Mouse (Mus musculus) embryonic facial prominence, embryonic 14.5 days (tissue): ENCODE results near the gene Megf6. TPM values are rescaled to one million over a fixed set of nuclear protein-coding genes. Genes with fewer than 3 reads are reported as not detected.

Experiments used
- ATAC-seq: fragments of 200-750 bp; cut with Nextera tagmentation; 2 replicates; pipeline ENCODE4 v1.8.0; 2017; ENCODE audit warnings: low read depth, moderate number of reproducible peaks, moderate TSS enrichment
- DNase-seq: peaks from one replicate; pipeline ENCODE4 v3.0.0-alpha.2; 2015; ENCODE audit warnings: low spot score
- H3K27ac ChIP-seq: fragments of 300-500 bp; sonication (generic); replicated peaks from 2 replicates; pipeline ENCODE4 v1.5.1; 2014; ENCODE audit warnings: low read depth, mild to moderate bottlenecking, low read length, moderate library complexity
- H3K27me3 ChIP-seq: fragments of 300-500 bp; sonication (generic); replicated peaks from 2 replicates; pipeline ENCODE4 v1.6.1; 2014; ENCODE audit warnings: low read length; ENCODE audit not compliant: control insufficient read depth, insufficient read depth
- H3K36me3 ChIP-seq: fragments of 300-500 bp; sonication (generic); 2 replicates; pipeline ENCODE4 v1.6.1; 2014; ENCODE audit warnings: low read length, mixed read lengths; ENCODE audit not compliant: control insufficient read depth, insufficient read depth
- H3K4me1 ChIP-seq: fragments of 300-500 bp; sonication (generic); 2 replicates; pipeline ENCODE4 v1.6.1; 2014; ENCODE audit warnings: antibody characterized with exemption, low read length; ENCODE audit not compliant: control insufficient read depth, insufficient read depth
- H3K4me2 ChIP-seq: fragments of 300-500 bp; sonication (generic); 2 replicates; pipeline ENCODE4 v1.6.1; 2014; ENCODE audit warnings: low read depth, mild to moderate bottlenecking, low read length, moderate library complexity, mixed read lengths
- H3K4me3 ChIP-seq: fragments of 300-500 bp; sonication (generic); 2 replicates; pipeline ENCODE4 v1.5.1; 2014; ENCODE audit warnings: low read depth, mild to moderate bottlenecking, low read length
- H3K9ac ChIP-seq: fragments of 300-500 bp; sonication (generic); 2 replicates; pipeline ENCODE4 v1.6.1; 2014; ENCODE audit warnings: low read depth, mild to moderate bottlenecking, low read length, moderate library complexity, mixed read lengths
- H3K9me3 ChIP-seq: fragments of 300-500 bp; sonication (generic); 2 replicates; pipeline ENCODE4 v1.6.1; 2016; ENCODE audit warnings: low read length; ENCODE audit not compliant: control insufficient read depth
- WGBS: fragments of 180-500 bp; shearing (Covaris S2); extraction: QIAGEN DNeasy Blood & Tissue Kit; methylation state at CpG from one replicate; pipeline ENCODE4 v1.1.7; 2014; 5-methylcytosine and 5-hydroxymethylcytosine counted together
- polyA plus RNA-seq: library from polyadenylated mRNA; unstranded; fragments of >200 nt; fragmentation: Nextera tagmentation; extraction: Ambion mirVana; gene quantifications from 2 replicates; pipeline ENCODE4 v1.2.1, GENCODE M21; 2014

The Megf6 gene
- polyA plus RNA-seq, 1 experiment from 2014 or later = 91.2 TPM

GRCm38 (mm10) chr4:154228336-154228735, 57.8 kb downstream of the Megf6 start:
- H3K9me3 ChIP-seq = no peaks in the 10 kb centered on the region
- 66% methylated on average over 11 of the region's 11 CpGs for WGBS
- H3K36me3 ChIP-seq = no peaks in the 10 kb centered on the region
- H3K9ac ChIP-seq = no peak overlapping the region
- ATAC-seq (no peak), DNase-seq (no peak)
- peaks cover 59% of the 10 kb centered on the region for H3K4me1 ChIP-seq
- H3K27me3 ChIP-seq = no peaks in the 10 kb centered on the region
- H3K4me2 ChIP-seq = no peak overlapping the region
- H3K4me3 ChIP-seq = no peak overlapping the region
- H3K27ac ChIP-seq = no peak overlapping the region

GRCm38 (mm10) chr4:154229569-154229968, 59.0 kb downstream of the Megf6 start:
- Histone ChIP-seq H3K9me3 (no peaks in the 10 kb centered on the region), H3K4me3 (no peak overlapping the region), H3K27ac (no peak overlapping the region), H3K9ac (no peak overlapping the region), H3K27me3 (no peaks in the 10 kb centered on the region), H3K4me1 (peaks cover 59% of the 10 kb centered on the region), H3K4me2 (no peak overlapping the region), H3K36me3 (no peaks in the 10 kb centered on the region)
- WGBS = 91% methylated on average over 9 of the region's 9 CpGs
- no peak for DNase-seq
- ATAC-seq = no peak

GRCm38 (mm10) chr4:154231380-154231779, 60.9 kb downstream of the Megf6 start:
- DNase-seq (no peak), ATAC-seq (no peak)
- H3K27ac ChIP-seq = no peak overlapping the region
- H3K4me2 ChIP-seq = no peak overlapping the region
- no peaks in the 10 kb centered on the region for H3K27me3 ChIP-seq
- H3K9ac ChIP-seq = no peak overlapping the region
- no peak overlapping the region for H3K4me3 ChIP-seq
- no peaks in the 10 kb centered on the region for H3K9me3 ChIP-seq
- 79% methylated on average over 7 of the region's 7 CpGs for WGBS
- no peaks in the 10 kb centered on the region for H3K36me3 ChIP-seq
- H3K4me1 ChIP-seq = peaks cover 48% of the 10 kb centered on the region

- H3K36me3 ChIP-seq = no peaks in the 10 kb centered on the region
- WGBS = 34% methylated on average over 4 of the region's 4 CpGs
- no peaks in the 10 kb centered on the region for H3K9me3 ChIP-seq
- H3K27ac ChIP-seq = peak overlapping the region; percentile 46; the same call in 1 of the 2 replicates
- no peak overlapping the region for H3K4me3 ChIP-seq
- no peaks in the 10 kb centered on the region for H3K27me3 ChIP-seq
- no peak overlapping the region for H3K9ac ChIP-seq
- DNase-seq (peak; percentile 71), ATAC-seq (peak; percentile 24; the same call in 1 of the 2 replicates)
- H3K4me1 ChIP-seq = peaks cover 51% of the 10 kb centered on the region
- no peak overlapping the region for H3K4me2 ChIP-seq
These were observed 61.8 kb downstream of the Megf6 start for GRCm38 (mm10) chr4:154232295-154232694.

GRCm38 (mm10) chr4:154236001-154236400, 65.5 kb downstream of the Megf6 start:
- Histone ChIP-seq H3K4me3 (no peak overlapping the region), H3K9me3 (no peaks in the 10 kb centered on the region), H3K4me1 (peaks cover 65% of the 10 kb centered on the region), H3K27me3 (no peaks in the 10 kb centered on the region), H3K36me3 (no peaks in the 10 kb centered on the region), H3K4me2 (peak overlapping the region; percentile 62; the same call in 1 of the 2 replicates), H3K27ac (peak overlapping the region; percentile 91), H3K9ac (no peak overlapping the region)
- 60% methylated on average over 3 of the region's 3 CpGs for WGBS
- peak; percentile 66 for DNase-seq
- peak; percentile 48; the same call in 1 of the 2 replicates for ATAC-seq

GRCm38 (mm10) chr4:154236893-154237292, 66.4 kb downstream of the Megf6 start:
- H3K4me1 ChIP-seq = peaks cover 59% of the 10 kb centered on the region
- H3K9me3 ChIP-seq = no peaks in the 10 kb centered on the region
- 4% methylated on average over 10 of the region's 10 CpGs for WGBS
- peak overlapping the region; percentile 64 for H3K9ac ChIP-seq
- peak; percentile 79 for DNase-seq
- H3K27me3 ChIP-seq = no peaks in the 10 kb centered on the region
- peak overlapping the region; percentile 91 for H3K27ac ChIP-seq
- H3K4me2 ChIP-seq = peak overlapping the region; percentile 62
- H3K36me3 ChIP-seq = no peaks in the 10 kb centered on the region
- peak; percentile 74 for ATAC-seq
- peak overlapping the region; percentile 43 for H3K4me3 ChIP-seq

GRCm38 (mm10) chr4:154237306-154237705, 66.8 kb downstream of the Megf6 start:
- Histone ChIP-seq H3K4me2 (peak overlapping the region; percentile 62), H3K27ac (peak overlapping the region; percentile 91), H3K27me3 (no peaks in the 10 kb centered on the region), H3K4me3 (peak overlapping the region; percentile 43), H3K4me1 (peaks cover 55% of the 10 kb centered on the region), H3K9me3 (no peaks in the 10 kb centered on the region), H3K36me3 (no peaks in the 10 kb centered on the region), H3K9ac (peak overlapping the region; percentile 64)
- ATAC-seq (peak; percentile 83), DNase-seq (peak; percentile 89)
- WGBS = 2% methylated on average over 9 of the region's 9 CpGs

GRCm38 (mm10) chr4:154239199-154239598, 68.7 kb downstream of the Megf6 start:
- 0 out of 2 replicates have a peak, but pooled peaks cover 11% of the 10 kb centered on the region for H3K36me3 ChIP-seq
- H3K27me3 ChIP-seq = no peaks in the 10 kb centered on the region
- H3K4me1 ChIP-seq = peaks cover 36% of the 10 kb centered on the region
- no peak for ATAC-seq
- peak overlapping the region; percentile 62 for H3K4me2 ChIP-seq
- WGBS = 81% methylated on average over 7 of the region's 8 CpGs
- no peak for DNase-seq
- peak overlapping the region; percentile 43; the same call in 1 of the 2 replicates for H3K4me3 ChIP-seq
- H3K27ac ChIP-seq = no peak overlapping the region; the same call in 1 of the 2 replicates
- H3K9ac ChIP-seq = peak overlapping the region; percentile 49; the same call in 1 of the 2 replicates
- H3K9me3 ChIP-seq = no peaks in the 10 kb centered on the region

GRCm38 (mm10) chr4:154240608-154241007, 70.1 kb downstream of the Megf6 start:
- ATAC-seq = no peak
- H3K4me1 ChIP-seq = peaks cover 45% of the 10 kb centered on the region
- no peak overlapping the region for H3K27ac ChIP-seq
- H3K36me3 ChIP-seq = 0 out of 2 replicates have a peak, but pooled peaks cover 11% of the 10 kb centered on the region
- H3K27me3 ChIP-seq = no peaks in the 10 kb centered on the region
- no peak overlapping the region for H3K4me2 ChIP-seq
- DNase-seq = no peak
- H3K9me3 ChIP-seq = no peaks in the 10 kb centered on the region
- no peak overlapping the region for H3K9ac ChIP-seq
- no peak overlapping the region for H3K4me3 ChIP-seq
- WGBS = 66% methylated on average over 11 of the region's 11 CpGs
